Mouse (Mus musculus) liver, postnatal 0 days (tissue): ENCODE measurements at regions not wholly inside any gene's neighbourhood (a gene's known extent, or its start where the extent isn't known, plus 50 kb on each side); places are given as distances from the start of the nearest gene placed in this dataset.

Experiments
- CTCF ChIP-seq: sonication (generic); IDR thresholded peaks from 2 replicates; pipeline ENCODE4 v1.5.1; 2016; ENCODE audit warnings: antibody characterized with exemption, low read depth
- EP300 ChIP-seq: IDR thresholded peaks from 2 replicates; pipeline ENCODE4 v1.6.1; 2016; ENCODE audit warnings: antibody characterized with exemption, low read depth, mild to moderate bottlenecking

GRCm38 (mm10) chr7:137557439-137557838 is 120.0 kb downstream of the Glrx3 start:
- TF ChIP-seq CTCF = no peak
- no peak for TF ChIP-seq EP300
